Mouse (Mus musculus): Measurements from ENCODE around the gene Tfrc. TPM values are rescaled to one million over a fixed set of nuclear protein-coding genes. Genes with fewer than 3 reads are reported as not detected.
A peak's percentile ranks its signal among the peaks of the same experiment; 100 is the strongest.

The Tfrc gene
- total and polyA plus RNA-seq, 2 experiments = 3.9 to 16.0 TPM

GRCm38 (mm10) chr16:32613269-32613834, 4.6 kb downstream of the Tfrc start:
- 75% methylated on average over 3 of the region's 3 CpGs for WGBS
- Histone ChIP-seq H3K27me3 (ENCODE audit: control insufficient read depth, insufficient read depth, low read length) (no peaks in the 10 kb centered on the region), H3K4me1 (ENCODE audit: control insufficient read depth, insufficient read depth, low read length) (peaks cover 7% of the 10 kb centered on the region; the same call in 1 of the 2 replicates), H3K4me3 (ENCODE audit: insufficient read depth, low read depth, low read length) (no peak overlapping the region), H3K79me2 (ENCODE audit: control insufficient read depth, insufficient read depth, low read length) (peaks cover 10% of the 10 kb centered on the region), H3K36me3 (ENCODE audit: control insufficient read depth, insufficient read depth, low read length) (peaks cover 25% of the 10 kb centered on the region), H3K27ac (replicated peaks; ENCODE audit: insufficient read depth, low read depth, low read length) (no peak overlapping the region), H3K9ac (ENCODE audit: low read depth, low read length) (no peak overlapping the region)
- no peak for TF ChIP-seq POLR2A (IDR thresholded peaks at IDR 0.05; ENCODE audit: extremely low read depth, insufficient read depth, low read length)
- no peak for TF ChIP-seq CTCF (IDR thresholded peaks at IDR 0.05; ENCODE audit: low read depth, low read length)
- no peak for DNase-seq (ENCODE audit: extremely low read depth, low read depth, low spot score)

- no peaks in the 10 kb centered on the region for H3K27me3 ChIP-seq (ENCODE audit: control insufficient read depth, insufficient read depth, low read length)
- 56% methylated on average over 4 of the region's 4 CpGs for WGBS
- H3K27ac ChIP-seq (replicated peaks; ENCODE audit: insufficient read depth, low read depth, low read length) = no peak overlapping the region
- no peak overlapping the region for H3K4me3 ChIP-seq (ENCODE audit: insufficient read depth, low read depth, low read length)
- peaks cover 8% of the 10 kb centered on the region for H3K79me2 ChIP-seq (ENCODE audit: control insufficient read depth, insufficient read depth, low read length)
- peaks cover 29% of the 10 kb centered on the region for H3K36me3 ChIP-seq (ENCODE audit: control insufficient read depth, insufficient read depth, low read length)
- H3K4me1 ChIP-seq (ENCODE audit: control insufficient read depth, insufficient read depth, low read length) = peaks cover 7% of the 10 kb centered on the region; the same call in 1 of the 2 replicates
- DNase-seq (ENCODE audit: extremely low read depth, low read depth, low spot score) = no peak
- no peak overlapping the region for H3K9ac ChIP-seq (ENCODE audit: low read depth, low read length)
- TF ChIP-seq CTCF (IDR thresholded peaks at IDR 0.05; ENCODE audit: low read depth, low read length) (0 out of 2 replicates have a peak, but pooled peaks have one; percentile 15), POLR2A (IDR thresholded peaks at IDR 0.05; ENCODE audit: extremely low read depth, insufficient read depth, low read length) (no peak)
Observed at GRCm38 (mm10) chr16:32614047-32614446, 5.3 kb downstream of the Tfrc start.

- no peaks in the 10 kb centered on the region for H3K4me1 ChIP-seq (ENCODE audit: control insufficient read depth, insufficient read depth, low read length)
- no peaks in the 10 kb centered on the region for H3K27me3 ChIP-seq (ENCODE audit: control insufficient read depth, insufficient read depth, low read length)
- H3K9ac ChIP-seq (ENCODE audit: low read depth, low read length) = no peak overlapping the region
- no peaks in the 10 kb centered on the region for H3K79me2 ChIP-seq (ENCODE audit: control insufficient read depth, insufficient read depth, low read length)
- H3K4me3 ChIP-seq (ENCODE audit: insufficient read depth, low read depth, low read length) = no peak overlapping the region
- no peak overlapping the region for H3K27ac ChIP-seq (replicated peaks; ENCODE audit: insufficient read depth, low read depth, low read length)
- 41% methylated on average over 1 of the region's 1 CpGs for WGBS
- no peak for DNase-seq (ENCODE audit: extremely low read depth, low read depth, low spot score)
- H3K36me3 ChIP-seq (ENCODE audit: control insufficient read depth, insufficient read depth, low read length) = peaks cover 61% of the 10 kb centered on the region
- TF ChIP-seq CTCF (IDR thresholded peaks at IDR 0.05; ENCODE audit: low read depth, low read length) (no peak), POLR2A (IDR thresholded peaks at IDR 0.05; ENCODE audit: extremely low read depth, insufficient read depth, low read length) (no peak)
Observed at GRCm38 (mm10) chr16:32618946-32619345, 10.2 kb downstream of the Tfrc start.

GRCm38 (mm10) chr16:32628140-32628539, 19.4 kb downstream of the Tfrc start:
- Histone ChIP-seq H3K27me3 (ENCODE audit: control insufficient read depth, insufficient read depth, low read length) (no peaks in the 10 kb centered on the region), H3K4me3 (ENCODE audit: insufficient read depth, low read depth, low read length) (no peak overlapping the region), H3K27ac (replicated peaks; ENCODE audit: insufficient read depth, low read depth, low read length) (no peak overlapping the region), H3K4me1 (ENCODE audit: control insufficient read depth, insufficient read depth, low read length) (no peaks in the 10 kb centered on the region), H3K9ac (ENCODE audit: low read depth, low read length) (no peak overlapping the region), H3K36me3 (ENCODE audit: control insufficient read depth, insufficient read depth, low read length) (peaks cover 63% of the 10 kb centered on the region), H3K79me2 (ENCODE audit: control insufficient read depth, insufficient read depth, low read length) (no peaks in the 10 kb centered on the region)
- WGBS = 87% methylated on average over 8 of the region's 8 CpGs
- DNase-seq (ENCODE audit: extremely low read depth, low read depth, low spot score) = no peak
- TF ChIP-seq CTCF (IDR thresholded peaks at IDR 0.05; ENCODE audit: low read depth, low read length) (no peak), POLR2A (IDR thresholded peaks at IDR 0.05; ENCODE audit: extremely low read depth, insufficient read depth, low read length) (no peak)

GRCm38 (mm10) chr16:32632328-32632824, 23.7 kb downstream of the Tfrc start:
- Histone ChIP-seq H3K9ac (ENCODE audit: low read depth, low read length) (no peak overlapping the region), H3K79me2 (ENCODE audit: control insufficient read depth, insufficient read depth, low read length) (no peaks in the 10 kb centered on the region), H3K27me3 (ENCODE audit: control insufficient read depth, insufficient read depth, low read length) (no peaks in the 10 kb centered on the region), H3K4me1 (ENCODE audit: control insufficient read depth, insufficient read depth, low read length) (no peaks in the 10 kb centered on the region), H3K27ac (replicated peaks; ENCODE audit: insufficient read depth, low read depth, low read length) (no peak overlapping the region), H3K4me3 (ENCODE audit: insufficient read depth, low read depth, low read length) (no peak overlapping the region), H3K36me3 (ENCODE audit: control insufficient read depth, insufficient read depth, low read length) (peaks cover 41% of the 10 kb centered on the region)
- no peak for DNase-seq (ENCODE audit: extremely low read depth, low read depth, low spot score)
- 95% methylated on average over 4 of the region's 4 CpGs for WGBS
- TF ChIP-seq POLR2A (IDR thresholded peaks at IDR 0.05; ENCODE audit: extremely low read depth, insufficient read depth, low read length) (no peak), CTCF (IDR thresholded peaks at IDR 0.05; ENCODE audit: low read depth, low read length) (no peak)

- Histone ChIP-seq H3K4me3 (ENCODE audit: insufficient read depth, low read depth, low read length) (no peak overlapping the region), H3K79me2 (ENCODE audit: control insufficient read depth, insufficient read depth, low read length) (no peaks in the 10 kb centered on the region), H3K27ac (replicated peaks; ENCODE audit: insufficient read depth, low read depth, low read length) (no peak overlapping the region), H3K27me3 (ENCODE audit: control insufficient read depth, insufficient read depth, low read length) (no peaks in the 10 kb centered on the region), H3K9ac (ENCODE audit: low read depth, low read length) (no peak overlapping the region), H3K4me1 (ENCODE audit: control insufficient read depth, insufficient read depth, low read length) (no peaks in the 10 kb centered on the region), H3K36me3 (ENCODE audit: control insufficient read depth, insufficient read depth, low read length) (peaks cover 34% of the 10 kb centered on the region)
- TF ChIP-seq POLR2A (IDR thresholded peaks at IDR 0.05; ENCODE audit: extremely low read depth, insufficient read depth, low read length) = no peak
- TF ChIP-seq CTCF (IDR thresholded peaks at IDR 0.05; ENCODE audit: low read depth, low read length) = no peak
- DNase-seq (ENCODE audit: extremely low read depth, low read depth, low spot score) = no peak
- 91% methylated on average over 4 of the region's 4 CpGs for WGBS
Observed at GRCm38 (mm10) chr16:32633486-32634012, 24.8 kb downstream of the Tfrc start.
